In genomic region chr5:142700842-142701589, GRCm38 (mm10) we compare ENCODE assay signal across 9 mouse cellular contexts. TPM values are rescaled to one million over a fixed set of nuclear protein-coding genes. Genes with fewer than 3 reads are reported as not detected.
A peak's percentile ranks its signal among the peaks of the same experiment; 100 is the strongest.
DNase-seq lines count a peak whose midpoint lies in the region; ATAC-seq and TF ChIP-seq lines count a peak whose summit lies in the region.
"Had no signal": no experiment of that assay in that cellular context is flagged by ENCODE, and none has a peak within 500 bp of the region (broad histone marks: within the 10 kb centered on the region; RNA-seq: fewer than 3 reads in every experiment).

No protein-coding gene starts in this region.

- intact Hi-C loops in left cerebral cortex, adult 2 months (cut with DNase I): no loop called here

- peaks cover 57% of the 10 kb centered on the region for H3K27me3 ChIP-seq in heart, embryonic 11.5 days (ENCODE audit: control insufficient read depth, insufficient read depth, low read length)
- H3K27me3 ChIP-seq in intestine, embryonic 16.5 days (replicated peaks; ENCODE audit: control insufficient read depth, insufficient read depth, low read length): peaks cover 12% of the 10 kb centered on the region; the same call in 1 of the 2 replicates
- no peaks in the 10 kb centered on the region for H3K27me3 ChIP-seq in stomach, postnatal 0 days (ENCODE audit: control insufficient read depth, insufficient read depth, low read length)

- H3K27ac ChIP-seq in heart, embryonic 11.5 days (ENCODE audit: low read depth, low read length): no peak overlapping the region
- H3K27ac ChIP-seq in intestine, embryonic 16.5 days (ENCODE audit: low read length): no peak overlapping the region
- H3K27ac ChIP-seq in stomach, postnatal 0 days (replicated peaks): no peak overlapping the region
- no peak overlapping the region for H3K27ac ChIP-seq in left cerebral cortex, adult 2 months

- no peak overlapping the region for H3K4me3 ChIP-seq in heart, embryonic 11.5 days (ENCODE audit: low read depth, low read length)
- peak overlapping the region; percentile 66 for H3K4me3 ChIP-seq in intestine, embryonic 16.5 days (ENCODE audit: low read length)
- H3K4me3 ChIP-seq in stomach, postnatal 0 days (ENCODE audit: low read depth, low read length): peak overlapping the region; percentile 54
- no peak overlapping the region for H3K4me3 ChIP-seq in left cerebral cortex, adult 2 months

- no peak overlapping the region for H3K9ac ChIP-seq in heart, embryonic 11.5 days (ENCODE audit: low read depth, low read length)
- H3K9ac ChIP-seq in intestine, embryonic 16.5 days (ENCODE audit: low read depth, low read length): no peak overlapping the region
- no peak overlapping the region for H3K9ac ChIP-seq in stomach, postnatal 0 days (ENCODE audit: low read length)

- peak overlapping the region; percentile 98 for H3K4me2 ChIP-seq in heart, embryonic 11.5 days
- peak overlapping the region; percentile 99 for H3K4me2 ChIP-seq in intestine, embryonic 16.5 days (ENCODE audit: low read depth, low read length)
- peak overlapping the region; percentile 97 for H3K4me2 ChIP-seq in stomach, postnatal 0 days (replicated peaks; ENCODE audit: low read depth)

- WGBS in heart, embryonic 11.5 days (ENCODE audit: insufficient replicate concordance): 9% methylated on average over 15 of the region's 15 CpGs
- 9% methylated on average over 15 of the region's 15 CpGs for WGBS in intestine, embryonic 16.5 days
- WGBS in stomach, postnatal 0 days: 7% methylated on average over 15 of the region's 15 CpGs

- no peak for TF ChIP-seq CTCF in stomach, postnatal 0 days (IDR thresholded peaks at IDR 0.05; ENCODE audit: low read depth)
- TF ChIP-seq CTCF in left cerebral cortex, adult 2 months (IDR thresholded peaks at IDR 0.05): no peak

- peaks cover 5% of the 10 kb centered on the region; the same call in 1 of the 2 replicates for H3K4me1 ChIP-seq in heart, embryonic 11.5 days (ENCODE audit: control insufficient read depth, insufficient read depth, low read length)
- peaks cover 10% of the 10 kb centered on the region; the same call in 1 of the 2 replicates for H3K4me1 ChIP-seq in intestine, embryonic 16.5 days (ENCODE audit: control insufficient read depth, insufficient read depth, low read length)
- H3K4me1 ChIP-seq in stomach, postnatal 0 days (replicated peaks; ENCODE audit: control insufficient read depth, insufficient read depth): no peaks in the 10 kb centered on the region

- no peak for TF ChIP-seq EP300 in stomach, postnatal 0 days (optimal IDR thresholded peaks at IDR 0.05)

- no peak for DNase-seq in heart, adult 18-20 months
- DNase-seq in lung, postnatal 10 days: peak; percentile 64
- DNase-seq in stomach, postnatal 0 days (ENCODE audit: low spot score): peak; percentile 79
- no peak for DNase-seq in gastrocnemius, adult 8-10 months (ENCODE audit: low spot score in 2 of 2)
- no peak for DNase-seq in left cerebral cortex, adult 2 months (ENCODE audit: extremely low spot score in 1 of 2, low spot score in 2 of 2)

- H3K9me3 ChIP-seq in heart, embryonic 11.5 days (replicated peaks; ENCODE audit: control insufficient read depth, low read length): no peaks in the 10 kb centered on the region
- H3K9me3 ChIP-seq in intestine, embryonic 16.5 days (ENCODE audit: control insufficient read depth, low read length): no peaks in the 10 kb centered on the region
- H3K9me3 ChIP-seq in stomach, postnatal 0 days (ENCODE audit: control insufficient read depth, low read length): no peaks in the 10 kb centered on the region

- ATAC-seq in heart, embryonic 11.5 days (replicated peaks; ENCODE audit: insufficient number of reproducible peaks, low FRiP score, low TSS enrichment): no peak
- ATAC-seq in common myeloid progenitor, adult 5-6 weeks (replicated peaks; ENCODE audit: low read depth, poor library complexity, severe bottlenecking): peak; percentile 19; the same call in 1 of the 2 replicates
- peak; percentile 71 for ATAC-seq in intestine, embryonic 16.5 days
- peak; percentile 50 for ATAC-seq in stomach, postnatal 0 days (ENCODE audit: low FRiP score, low TSS enrichment)

- H3K36me3 ChIP-seq in heart, embryonic 11.5 days (ENCODE audit: control insufficient read depth, insufficient read depth, low read length): no peaks in the 10 kb centered on the region
- no peaks in the 10 kb centered on the region for H3K36me3 ChIP-seq in intestine, embryonic 16.5 days (ENCODE audit: control insufficient read depth, insufficient read depth, low read length)
- H3K36me3 ChIP-seq in stomach, postnatal 0 days (ENCODE audit: control insufficient read depth, insufficient read depth, low read length): no peaks in the 10 kb centered on the region
- H3K36me3 ChIP-seq: G1E had no signal

RNA-seq across cellular contexts. Expression of gene Slc29a4, which starts 8.7 kb away (rescaled TPM):
- polyA plus RNA-seq in heart, embryonic 11.5 days (2014; fragmentation: Nextera tagmentation; extraction: Ambion mirVana): 2.1 and 3.1 TPM in 2 replicates
- under 1 TPM; 0.17 to 0.21 TPM for total RNA-seq in heart, adult 18-20 months (2021)
- not detected in 2 replicates for total RNA-seq in common myeloid progenitor, adult 5-6 weeks (2017)
- polyA plus RNA-seq in intestine, embryonic 16.5 days (2015; fragmentation: Nextera tagmentation; extraction: Ambion mirVana): 5.8 and 6.9 TPM in 2 replicates
- 1.5 and 2.3 TPM in 2 replicates for polyA plus RNA-seq in stomach, postnatal 0 days (2015; fragmentation: Nextera tagmentation; extraction: Ambion mirVana)
- total RNA-seq in gastrocnemius, adult 8-10 months (2022): under 1 TPM in 1 of 4 experiments, not detected in 3; 0.29 TPM
- total RNA-seq in left cerebral cortex, adult 2 months (2021): 10 to 100 TPM; 10.1 to 11.2 TPM
- polyA plus RNA-seq: G1E had no signal

Comparison
In these comparisons a context has a peak if more than half of its experiments do, and no peak if none do; other contexts are left out.
1. H3K4me3 ChIP-seq: peak in intestine, embryonic 16.5 days (single experiment) and stomach, postnatal 0 days (single experiment); none in heart, embryonic 11.5 days (single experiment) and left cerebral cortex, adult 2 months (single experiment).
2. DNase-seq: peak in lung, postnatal 10 days (single experiment) and stomach, postnatal 0 days (single experiment); none in heart, adult 18-20 months (0 of 2), gastrocnemius, adult 8-10 months (0 of 2) and left cerebral cortex, adult 2 months (0 of 2).
3. RNA of gene Slc29a4, which starts 8.7 kb away (total RNA-seq): 10.1 to 11.2 TPM in left cerebral cortex, adult 2 months; 0.17 to 0.21 TPM in heart, adult 18-20 months, 0.29 TPM in gastrocnemius, adult 8-10 months and not detected in common myeloid progenitor, adult 5-6 weeks; every median in the first group is over 4 times any median in the second.
4. Peak in every context shown above with its lines, with median percentiles within 50 percentile points of each other: H3K4me2 ChIP-seq.